Mouse (Mus musculus) spleen, adult 2 months (tissue): ENCODE results near the gene Hist1h2ba.

Source experiments
- CTCF ChIP-seq: fragments of 200-500 bp; IDR thresholded peaks from 2 replicates; pipeline ENCODE4 v1.5.1; 2011; ENCODE audit warnings: mild to moderate bottlenecking, inconsistent platforms; ENCODE audit not compliant: insufficient read depth, insufficient read length, insufficient replicate concordance; ENCODE audit errors: extremely low read depth
- POLR2A ChIP-seq: fragments of 200-500 bp; IDR thresholded peaks from 2 replicates; pipeline ENCODE4 v1.6.1; 2011; ENCODE audit warnings: low read depth, low read length, inconsistent platforms

GRCm38 (mm10) chr13:23940291-23940690 lies 6.3 kb upstream of the Hist1h2ba start:
- no peak for TF ChIP-seq POLR2A
- TF ChIP-seq CTCF, result no peak
